Mouse (Mus musculus) heart, embryonic 15.5 days (tissue): ENCODE data around the gene Pkd1l3. TPM values are rescaled to one million over a fixed set of nuclear protein-coding genes. Genes with fewer than 3 reads are reported as not detected.

Source experiments
- ATAC-seq: fragments of 200-750 bp; cut with Nextera tagmentation; replicated peaks from 2 replicates; pipeline ENCODE4 v1.8.0; 2017; ENCODE audit warnings: low read depth, moderate TSS enrichment; ENCODE audit not compliant: insufficient number of reproducible peaks, insufficient read depth, low FRiP score
- H3K27ac ChIP-seq: fragments of 300-500 bp; sonication (generic); 2 replicates; pipeline ENCODE4 v1.5.1; 2015; ENCODE audit warnings: mild to moderate bottlenecking, inconsistent platforms
- H3K27me3 ChIP-seq: fragments of 300-500 bp; sonication (generic); 2 replicates; pipeline ENCODE4 v1.6.1; 2015; ENCODE audit warnings: inconsistent platforms
- H3K36me3 ChIP-seq: fragments of 300-500 bp; sonication (generic); 2 replicates; pipeline ENCODE4 v1.6.1; 2015; ENCODE audit warnings: mild to moderate bottlenecking, inconsistent platforms
- H3K4me1 ChIP-seq: fragments of 300-500 bp; sonication (generic); replicated peaks from 2 replicates; pipeline ENCODE4 v1.6.1; 2015; ENCODE audit warnings: inconsistent platforms
- H3K4me2 ChIP-seq: fragments of 300-500 bp; sonication (generic); 2 replicates; pipeline ENCODE4 v1.6.1; 2015; ENCODE audit warnings: inconsistent platforms, mild to moderate bottlenecking, moderate library complexity
- H3K4me3 ChIP-seq: fragments of 300-500 bp; sonication (generic); 2 replicates; pipeline ENCODE4 v1.5.1; 2015; ENCODE audit warnings: mild to moderate bottlenecking, inconsistent platforms
- H3K9ac ChIP-seq: fragments of 300-500 bp; sonication (generic); 2 replicates; pipeline ENCODE4 v1.6.1; 2015; ENCODE audit warnings: mild to moderate bottlenecking, inconsistent platforms
- H3K9me3 ChIP-seq: fragments of 300-500 bp; sonication (generic); replicated peaks from 2 replicates; pipeline ENCODE4 v1.6.1; 2016; ENCODE audit warnings: inconsistent platforms
- WGBS: fragments of 180-500 bp; shearing (Covaris S2); methylation state at CpG from one replicate; pipeline ENCODE4 v1.1.7; 2015; ENCODE audit warnings: mixed read lengths; 5-methylcytosine and 5-hydroxymethylcytosine counted together
- polyA plus RNA-seq: library from polyadenylated mRNA; unstranded; fragments of >200 nt; fragmentation: Nextera tagmentation; extraction: Ambion mirVana; gene quantifications from 2 replicates; pipeline ENCODE4 v1.2.1, GENCODE M21; 2015

The Pkd1l3 gene
- polyA plus RNA-seq, 1 experiment from 2014 or later, result 0.08 TPM

DNA sequence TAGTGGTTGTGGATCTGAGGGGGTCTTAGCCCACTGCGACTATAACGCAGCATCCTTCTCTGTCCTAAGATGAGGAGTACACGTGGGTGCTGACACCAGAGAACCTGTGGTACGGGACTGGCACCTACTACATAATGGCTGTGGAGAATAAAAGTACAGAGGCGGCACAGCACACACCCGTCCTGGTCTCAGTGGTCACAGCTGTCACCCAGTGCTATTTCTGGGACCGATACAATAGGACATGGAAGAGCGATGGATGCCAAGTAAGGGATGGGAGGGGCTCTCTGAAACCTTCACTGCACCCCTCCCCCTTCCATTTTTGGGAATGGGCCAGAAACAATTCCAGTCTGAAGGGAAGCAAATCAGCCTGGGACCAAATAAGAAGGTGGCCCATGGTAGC, 20.8 kb downstream of the Pkd1l3 start:
- Histone ChIP-seq H3K27ac (no peak overlapping the region), H3K4me1 (no peaks in the 10 kb centered on the region), H3K27me3 (no peaks in the 10 kb centered on the region), H3K4me3 (no peak overlapping the region), H3K4me2 (no peak overlapping the region), H3K36me3 (no peaks in the 10 kb centered on the region), H3K9ac (no peak overlapping the region), H3K9me3 (no peaks in the 10 kb centered on the region)
- no peak for ATAC-seq
- WGBS, result 81% methylated on average over 8 of the region's 8 CpGs

GRCm38 (mm10) chr8:109638851-109639250, 24.5 kb downstream of the Pkd1l3 start:
- H3K27me3 ChIP-seq, result no peaks in the 10 kb centered on the region
- H3K9ac ChIP-seq, result no peak overlapping the region
- H3K4me1 ChIP-seq, result no peaks in the 10 kb centered on the region
- H3K27ac ChIP-seq, result no peak overlapping the region
- ATAC-seq, result no peak
- H3K9me3 ChIP-seq, result no peaks in the 10 kb centered on the region
- WGBS, result 76% methylated on average over 5 of the region's 5 CpGs
- no peak overlapping the region for H3K4me2 ChIP-seq
- H3K4me3 ChIP-seq, result no peak overlapping the region
- no peaks in the 10 kb centered on the region for H3K36me3 ChIP-seq

DNA sequence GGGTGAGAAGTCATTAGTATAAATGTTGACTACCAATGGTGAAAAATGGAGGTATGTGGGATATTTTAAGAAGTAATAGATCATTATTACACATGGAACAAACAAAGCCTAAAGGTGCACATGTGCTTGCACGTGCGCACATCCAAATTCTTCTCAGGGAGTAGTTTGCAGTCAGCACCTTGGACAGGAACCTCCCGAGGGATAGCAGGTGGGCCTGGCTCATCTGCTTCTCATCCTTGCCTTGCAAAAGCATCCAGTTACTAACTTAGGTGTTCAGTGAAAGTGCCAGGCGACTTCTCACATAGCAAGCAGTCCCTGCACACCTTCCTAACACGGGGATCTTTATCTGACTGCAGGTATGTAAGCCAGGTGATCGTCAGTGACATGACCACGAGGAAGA, 26.1 kb downstream of the Pkd1l3 start:
- Histone ChIP-seq H3K4me2 (no peak overlapping the region), H3K9me3 (no peaks in the 10 kb centered on the region), H3K27ac (no peak overlapping the region), H3K27me3 (no peaks in the 10 kb centered on the region), H3K4me1 (no peaks in the 10 kb centered on the region), H3K4me3 (no peak overlapping the region), H3K36me3 (no peaks in the 10 kb centered on the region), H3K9ac (no peak overlapping the region)
- WGBS, result 57% methylated on average over 7 of the region's 7 CpGs
- no peak for ATAC-seq

DNA sequence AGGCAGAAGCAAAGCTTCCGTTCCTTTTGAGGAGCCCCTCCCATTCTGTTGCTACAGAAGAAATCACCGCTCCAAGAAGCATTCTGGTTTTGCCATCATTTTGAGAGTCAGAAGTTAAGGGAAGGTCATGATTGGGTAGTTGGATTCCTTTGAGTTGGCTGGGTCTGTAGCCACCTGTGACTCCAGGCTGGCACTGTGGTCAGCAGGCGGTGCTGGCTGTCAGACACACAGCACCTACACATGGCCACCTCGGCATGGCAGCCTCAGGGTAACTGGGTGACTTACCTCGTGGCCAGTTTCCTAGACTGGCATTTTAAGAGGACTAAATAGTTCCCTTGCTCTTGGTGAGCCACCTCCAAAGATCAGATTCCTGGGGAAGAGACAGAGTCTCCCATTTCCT, 26.9 kb downstream of the Pkd1l3 start:
- no peaks in the 10 kb centered on the region for H3K9me3 ChIP-seq
- no peak overlapping the region for H3K27ac ChIP-seq
- no peak overlapping the region for H3K9ac ChIP-seq
- H3K4me3 ChIP-seq, result no peak overlapping the region
- ATAC-seq, result no peak
- no peak overlapping the region for H3K4me2 ChIP-seq
- H3K36me3 ChIP-seq, result no peaks in the 10 kb centered on the region
- WGBS, result 67% methylated on average over 5 of the region's 5 CpGs
- no peaks in the 10 kb centered on the region for H3K4me1 ChIP-seq
- no peaks in the 10 kb centered on the region for H3K27me3 ChIP-seq

DNA sequence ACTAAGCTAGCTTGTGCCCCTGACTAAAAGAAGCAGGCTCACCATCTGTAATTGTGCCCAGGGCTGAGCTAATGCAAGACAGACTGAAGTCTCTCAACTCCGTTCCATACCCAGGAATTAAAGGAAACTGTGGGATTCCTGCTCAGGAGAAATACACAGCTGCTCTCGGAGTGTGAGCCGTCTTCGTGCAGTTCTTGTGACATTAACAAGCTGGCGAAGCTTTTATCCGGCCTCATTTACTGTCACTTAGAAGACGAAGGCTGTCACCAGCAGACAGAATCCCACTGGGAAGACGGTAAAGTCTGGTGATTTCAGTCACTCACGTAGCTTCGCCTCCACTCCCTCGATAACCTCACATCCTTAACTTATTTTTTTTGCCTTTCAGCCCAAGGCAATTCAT, 33.0 kb downstream of the Pkd1l3 start:
- Histone ChIP-seq H3K36me3 (no peaks in the 10 kb centered on the region), H3K27me3 (peaks cover 5% of the 10 kb centered on the region; the same call in 1 of the 2 replicates), H3K4me2 (no peak overlapping the region), H3K27ac (no peak overlapping the region), H3K4me3 (no peak overlapping the region), H3K4me1 (no peaks in the 10 kb centered on the region), H3K9me3 (no peaks in the 10 kb centered on the region), H3K9ac (no peak overlapping the region)
- 59% methylated on average over 11 of the region's 11 CpGs for WGBS
- ATAC-seq, result no peak

DNA sequence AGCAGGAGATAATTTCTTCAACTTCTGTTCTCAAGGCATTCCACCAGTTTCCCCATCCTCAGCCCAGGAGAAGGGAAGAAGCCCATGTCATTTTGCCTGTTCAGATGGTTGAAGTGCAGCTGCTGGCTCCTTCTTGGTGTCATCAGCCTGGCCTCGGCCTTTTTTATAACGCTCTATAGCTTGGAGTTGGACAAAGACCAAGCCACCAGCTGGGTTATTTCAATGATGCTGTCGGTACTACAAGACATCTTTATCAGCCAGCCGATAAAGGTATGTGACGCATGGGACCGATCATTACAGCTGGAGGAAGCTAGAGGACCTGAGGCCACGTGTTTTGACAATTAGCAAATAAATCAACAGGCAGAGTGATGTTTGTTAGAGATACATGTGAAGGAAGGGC, 34.2 kb downstream of the Pkd1l3 start:
- Histone ChIP-seq H3K27ac (no peak overlapping the region), H3K4me2 (no peak overlapping the region), H3K9ac (no peak overlapping the region), H3K36me3 (no peaks in the 10 kb centered on the region), H3K9me3 (no peaks in the 10 kb centered on the region), H3K4me3 (no peak overlapping the region), H3K4me1 (no peaks in the 10 kb centered on the region), H3K27me3 (peaks cover 5% of the 10 kb centered on the region; the same call in 1 of the 2 replicates)
- no peak for ATAC-seq
- WGBS, result 25% methylated on average over 7 of the region's 7 CpGs

DNA sequence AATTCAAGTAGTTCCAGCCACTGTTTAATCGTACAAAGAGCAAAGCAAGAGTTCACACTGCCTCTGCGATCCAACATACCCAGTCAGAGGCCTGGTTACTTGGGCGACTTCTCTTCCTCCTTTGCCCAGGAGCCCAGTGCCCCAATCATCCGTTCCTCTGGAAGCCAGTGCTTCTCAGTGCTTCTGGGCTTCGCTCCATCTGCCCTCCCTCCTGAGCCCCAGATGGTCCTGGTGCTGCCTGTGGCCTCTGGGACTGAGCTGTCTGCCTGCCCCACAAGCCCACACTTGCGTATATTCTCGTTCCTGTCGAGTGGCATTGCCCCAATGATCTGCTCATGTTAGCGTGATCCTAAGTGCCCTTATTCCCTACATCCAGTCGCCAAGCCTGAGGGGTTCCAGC, 36.5 kb downstream of the Pkd1l3 start:
- H3K36me3 ChIP-seq, result no peaks in the 10 kb centered on the region
- WGBS, result 77% methylated on average over 10 of the region's 10 CpGs
- H3K4me1 ChIP-seq, result no peaks in the 10 kb centered on the region
- H3K9me3 ChIP-seq, result no peaks in the 10 kb centered on the region
- H3K4me3 ChIP-seq, result no peak overlapping the region
- H3K27me3 ChIP-seq, result peaks cover 5% of the 10 kb centered on the region; the same call in 1 of the 2 replicates
- H3K27ac ChIP-seq, result no peak overlapping the region
- no peak overlapping the region for H3K4me2 ChIP-seq
- no peak for ATAC-seq
- H3K9ac ChIP-seq, result no peak overlapping the region

- no peaks in the 10 kb centered on the region for H3K9me3 ChIP-seq
- no peak overlapping the region for H3K4me2 ChIP-seq
- H3K4me3 ChIP-seq, result no peak overlapping the region
- H3K9ac ChIP-seq, result no peak overlapping the region
- H3K27me3 ChIP-seq, result no peaks in the 10 kb centered on the region
- H3K27ac ChIP-seq, result no peak overlapping the region
- H3K36me3 ChIP-seq, result no peaks in the 10 kb centered on the region
- ATAC-seq, result no peak
- no peaks in the 10 kb centered on the region for H3K4me1 ChIP-seq
- 76% methylated on average over 3 of the region's 3 CpGs for WGBS
Measured at GRCm38 (mm10) chr8:109656860-109657259, 42.5 kb downstream of the Pkd1l3 start.

DNA sequence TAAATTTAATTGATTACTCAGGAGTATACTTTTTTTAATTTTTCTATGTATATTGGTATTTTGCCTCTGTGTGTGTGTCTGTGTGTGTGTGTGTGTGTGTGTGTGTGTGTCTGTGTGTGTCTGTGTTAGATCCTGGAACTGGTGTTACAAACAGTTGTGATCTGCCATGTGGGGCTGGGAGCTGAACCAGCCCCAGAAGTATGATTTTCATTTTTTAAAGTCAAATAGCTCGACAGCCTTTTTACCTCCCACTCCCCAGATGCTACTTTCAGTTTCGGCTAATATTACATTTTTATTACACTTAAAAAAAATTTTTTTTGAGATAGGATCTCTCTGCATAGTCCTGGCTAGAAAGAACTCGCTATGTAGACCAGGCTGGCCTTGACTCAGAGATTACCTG, 48.0 kb downstream of the Pkd1l3 start:
- ATAC-seq, result no peak

GRCm38 (mm10) chr8:109666616-109667015, 52.3 kb downstream of the Pkd1l3 start:
- Histone ChIP-seq H3K4me2 (no peak overlapping the region), H3K27ac (no peak overlapping the region), H3K4me3 (no peak overlapping the region), H3K9ac (no peak overlapping the region), H3K4me1 (no peaks in the 10 kb centered on the region), H3K27me3 (no peaks in the 10 kb centered on the region), H3K9me3 (no peaks in the 10 kb centered on the region), H3K36me3 (peaks cover 30% of the 10 kb centered on the region)
- no peak for ATAC-seq
- WGBS, result 63% methylated on average over 5 of the region's 5 CpGs

More for the DNA sequence above, 48.0 kb downstream of the Pkd1l3 start:
- no peak overlapping the region for H3K27ac ChIP-seq
- no peaks in the 10 kb centered on the region for H3K27me3 ChIP-seq
- H3K9me3 ChIP-seq, result no peaks in the 10 kb centered on the region
- no peak overlapping the region for H3K4me2 ChIP-seq
- WGBS, result 73% methylated on average over 3 of the region's 3 CpGs
- H3K4me1 ChIP-seq, result no peaks in the 10 kb centered on the region
- no peaks in the 10 kb centered on the region for H3K36me3 ChIP-seq
- no peak overlapping the region for H3K4me3 ChIP-seq
- no peak overlapping the region for H3K9ac ChIP-seq

- H3K9ac ChIP-seq, result no peak overlapping the region
- H3K27ac ChIP-seq, result no peak overlapping the region
- peaks cover 90% of the 10 kb centered on the region for H3K36me3 ChIP-seq
- ATAC-seq, result no peak
- WGBS, result 90% methylated on average over 5 of the region's 5 CpGs
- no peaks in the 10 kb centered on the region for H3K27me3 ChIP-seq
- H3K4me3 ChIP-seq, result no peak overlapping the region
- no peaks in the 10 kb centered on the region for H3K4me1 ChIP-seq
- no peak overlapping the region for H3K4me2 ChIP-seq
- H3K9me3 ChIP-seq, result no peaks in the 10 kb centered on the region
Measured at GRCm38 (mm10) chr8:109672656-109673055, 58.3 kb downstream of the Pkd1l3 start.

DNA sequence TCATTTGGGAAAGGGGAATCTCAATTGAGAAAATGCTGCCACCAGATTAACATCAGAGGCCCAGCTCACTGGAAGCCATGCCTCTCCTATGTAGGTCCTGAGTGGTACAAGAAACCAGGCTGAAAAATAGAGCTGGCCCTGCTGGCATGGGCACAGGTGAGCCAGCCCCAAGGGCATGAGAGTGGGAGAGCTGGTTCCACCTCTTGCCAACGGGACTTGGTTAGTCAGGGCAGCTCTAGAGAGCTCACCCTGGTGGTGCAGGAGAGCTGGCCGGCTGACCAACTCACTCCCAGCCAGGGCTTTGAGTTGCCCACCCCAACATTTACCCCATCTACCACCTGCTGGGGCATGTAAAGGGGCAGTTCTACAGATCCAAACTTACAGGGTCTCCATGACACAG, 59.3 kb downstream of the Pkd1l3 start:
- H3K27ac ChIP-seq, result no peak overlapping the region
- no peaks in the 10 kb centered on the region for H3K9me3 ChIP-seq
- H3K27me3 ChIP-seq, result no peaks in the 10 kb centered on the region
- 97% methylated on average over 2 of the region's 2 CpGs for WGBS
- H3K36me3 ChIP-seq, result peaks cover 95% of the 10 kb centered on the region
- no peaks in the 10 kb centered on the region for H3K4me1 ChIP-seq
- no peak overlapping the region for H3K4me2 ChIP-seq
- ATAC-seq, result no peak
- H3K4me3 ChIP-seq, result no peak overlapping the region
- no peak overlapping the region for H3K9ac ChIP-seq
